Mouse (Mus musculus) T-helper 2 cell (primary cell): ENCODE data around the gene Mcoln1.

Experiments
- in situ Hi-C: fragments of 300-600 bp; cut with MboI, MseI; formaldehyde crosslinking; loops from one replicate; pipeline ENCODE4 v1.15.1; 2025; ENCODE audit warnings: high pct_unique_total_duplicates

Gene Mcoln1

DNA sequence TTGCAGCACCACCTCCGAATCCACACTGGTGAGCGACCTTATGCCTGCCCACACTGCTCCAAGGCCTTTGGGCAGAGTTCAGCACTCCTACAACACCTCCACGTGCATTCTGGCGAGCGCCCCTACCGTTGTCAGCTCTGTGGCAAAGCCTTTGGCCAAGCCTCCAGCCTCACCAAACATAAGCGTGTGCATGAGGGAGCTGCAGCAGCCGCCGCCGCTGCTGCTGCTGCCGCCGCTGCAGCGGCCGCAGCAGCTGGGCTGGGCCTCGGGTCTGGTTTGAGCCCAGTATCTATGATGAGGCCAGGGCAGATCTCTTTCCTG is 3.9 kb upstream of the Mcoln1 start:
- in situ Hi-C loops, result no loop called here

DNA sequence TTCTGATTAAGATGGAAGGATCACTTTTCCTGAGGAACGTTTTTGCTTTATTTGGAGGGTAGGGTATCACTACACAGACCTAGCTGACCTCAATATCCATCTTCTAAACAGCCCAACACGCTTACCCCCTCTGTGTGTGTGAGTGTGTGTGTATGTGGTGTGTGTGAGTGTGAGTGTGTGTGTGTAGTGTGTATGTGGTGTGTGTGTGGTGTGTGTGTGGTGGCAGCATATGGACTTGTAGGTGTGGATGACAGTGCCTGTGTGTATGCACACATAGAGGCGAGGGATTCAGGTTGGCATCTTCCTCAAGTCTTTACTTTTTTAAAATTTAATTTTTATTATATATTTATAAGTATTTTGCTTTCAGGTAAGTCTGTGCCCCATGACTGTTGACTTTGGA is 1.7 kb upstream of the Mcoln1 start:
- in situ Hi-C loops, result no loop called here

DNA sequence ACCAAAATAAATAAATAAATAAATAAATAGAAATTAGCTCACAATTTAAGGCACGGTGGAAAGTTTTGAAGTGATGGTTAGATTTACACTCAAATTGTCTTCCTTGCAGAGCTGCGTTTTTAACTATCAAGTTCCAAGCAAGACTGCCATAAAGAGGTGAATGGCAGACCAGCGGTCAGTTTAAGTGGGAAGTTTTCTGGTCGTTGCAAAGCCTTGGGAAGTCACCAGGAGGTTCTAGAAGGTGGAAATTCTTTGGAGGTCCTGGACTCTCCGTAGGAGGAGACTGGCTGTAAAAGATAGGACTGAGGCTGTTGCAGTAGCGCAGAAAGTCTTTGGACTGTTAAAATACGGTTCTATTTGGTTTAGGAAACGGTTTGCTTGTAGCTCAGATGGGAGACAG is 506 bp upstream of the Mcoln1 start:
- in situ Hi-C loops, result no loop called here

DNA sequence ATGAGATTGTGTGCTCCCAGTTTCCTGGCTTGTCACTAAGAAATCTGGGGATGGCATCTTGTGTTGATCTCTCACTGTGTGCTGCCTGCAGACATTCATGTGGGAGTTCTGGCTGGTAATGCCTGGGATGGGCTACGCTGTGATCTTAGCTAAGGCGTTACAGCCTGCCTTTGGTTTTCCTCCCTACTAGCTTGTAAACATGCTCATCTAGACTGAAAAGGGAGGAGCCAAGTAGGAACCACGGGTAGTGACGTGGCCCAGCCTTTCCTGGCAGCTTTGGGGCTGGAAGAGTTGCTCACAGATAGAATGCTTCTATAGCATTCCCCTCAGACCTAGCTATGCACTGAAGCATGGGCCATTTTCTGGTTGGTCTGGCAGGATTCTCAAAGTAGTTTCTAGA is 2.0 kb downstream of the Mcoln1 start:
- in situ Hi-C loops, result no loop called here

DNA sequence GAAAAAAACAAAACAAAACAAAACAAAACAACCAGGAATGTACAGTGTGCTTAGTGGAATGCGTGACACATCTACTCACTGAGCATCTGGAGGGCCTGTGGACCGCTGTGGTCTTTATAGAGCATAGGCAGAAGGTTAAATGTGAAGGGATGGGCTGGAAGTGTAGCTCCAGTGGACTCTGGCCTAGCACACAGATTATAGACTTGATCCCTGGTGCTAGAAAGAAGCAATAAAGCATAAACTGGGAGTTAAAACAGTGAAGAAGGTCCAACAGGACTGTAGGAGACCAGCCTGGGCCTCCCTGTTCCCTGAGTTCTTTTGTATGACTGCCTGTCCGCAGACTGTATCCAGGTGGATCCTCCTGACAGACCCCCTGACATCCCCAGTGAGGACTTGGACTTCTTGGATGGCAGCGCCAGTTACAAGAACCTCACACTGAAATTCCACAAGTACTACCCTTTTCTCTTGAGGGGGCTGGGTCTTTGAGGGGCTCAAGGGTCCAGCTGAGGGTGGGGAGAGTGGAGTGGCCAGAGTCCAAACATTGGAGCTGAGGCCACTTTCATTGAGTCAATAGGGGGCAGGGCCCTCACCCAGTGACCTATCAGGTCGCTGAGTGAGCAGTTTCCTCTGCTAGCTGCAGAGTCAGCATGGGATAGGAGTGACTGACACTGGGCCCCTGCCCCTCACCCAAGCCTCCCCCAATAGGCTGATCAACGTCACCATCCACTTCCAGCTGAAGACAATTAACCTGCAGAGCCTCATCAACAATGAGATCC is 7.9 kb downstream of the Mcoln1 start:
- in situ Hi-C loops, result no loop called here

DNA sequence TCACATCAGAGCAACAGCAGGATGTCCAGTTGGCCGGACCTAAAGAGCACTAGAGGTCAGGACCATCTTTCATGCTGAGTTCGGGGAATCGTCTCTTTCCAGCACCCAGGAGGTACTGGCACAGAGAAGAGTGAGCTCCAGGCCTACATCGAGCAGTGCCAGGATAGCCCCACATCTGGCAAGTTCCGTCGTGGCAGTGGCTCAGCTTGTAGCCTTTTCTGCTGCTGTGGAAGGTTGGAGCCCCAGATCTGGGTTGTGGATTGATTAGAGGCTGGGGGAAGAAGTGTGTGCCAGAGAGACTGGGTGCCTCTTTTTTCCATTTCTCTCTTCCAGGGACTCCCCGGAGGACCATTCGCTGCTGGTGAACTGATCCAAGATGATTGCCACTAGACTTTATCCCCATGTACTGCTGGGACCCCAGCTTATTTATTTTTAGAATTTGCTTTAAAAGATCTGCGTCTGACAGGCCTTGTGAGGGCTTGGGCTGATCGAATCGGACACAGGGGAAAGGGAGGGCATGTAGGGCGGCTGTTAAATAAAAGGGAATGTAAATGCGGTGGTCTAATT is 14.5 kb downstream of the Mcoln1 start:
- in situ Hi-C loops, result no loop called here

DNA sequence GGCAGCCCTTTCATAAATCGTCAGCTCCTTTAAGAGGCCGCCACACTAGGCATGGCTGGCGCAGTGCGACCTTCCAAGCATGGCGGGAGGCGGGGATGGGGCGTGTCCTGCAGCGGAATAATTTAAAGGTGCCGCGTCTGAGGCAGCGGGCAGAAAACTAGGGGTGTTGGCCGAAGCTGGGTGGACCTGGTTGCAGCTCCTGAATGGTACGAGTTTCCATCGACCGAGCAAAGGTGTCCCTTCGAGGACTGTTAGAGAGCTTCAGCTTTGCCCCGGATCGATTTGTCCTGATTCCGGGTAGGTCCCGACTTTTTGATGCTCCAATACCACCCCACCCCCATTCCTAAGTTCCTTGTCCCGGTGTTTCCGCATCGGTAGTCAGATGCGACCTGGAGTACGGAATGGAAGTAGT is 15.0 kb downstream of the Mcoln1 start, which contains the start of gene Pnpla6:
Gene Pnpla6 (plus strand): TSS at position 125 of the 412 bp plus-strand sequence.
- in situ Hi-C loops, result no loop called here

DNA sequence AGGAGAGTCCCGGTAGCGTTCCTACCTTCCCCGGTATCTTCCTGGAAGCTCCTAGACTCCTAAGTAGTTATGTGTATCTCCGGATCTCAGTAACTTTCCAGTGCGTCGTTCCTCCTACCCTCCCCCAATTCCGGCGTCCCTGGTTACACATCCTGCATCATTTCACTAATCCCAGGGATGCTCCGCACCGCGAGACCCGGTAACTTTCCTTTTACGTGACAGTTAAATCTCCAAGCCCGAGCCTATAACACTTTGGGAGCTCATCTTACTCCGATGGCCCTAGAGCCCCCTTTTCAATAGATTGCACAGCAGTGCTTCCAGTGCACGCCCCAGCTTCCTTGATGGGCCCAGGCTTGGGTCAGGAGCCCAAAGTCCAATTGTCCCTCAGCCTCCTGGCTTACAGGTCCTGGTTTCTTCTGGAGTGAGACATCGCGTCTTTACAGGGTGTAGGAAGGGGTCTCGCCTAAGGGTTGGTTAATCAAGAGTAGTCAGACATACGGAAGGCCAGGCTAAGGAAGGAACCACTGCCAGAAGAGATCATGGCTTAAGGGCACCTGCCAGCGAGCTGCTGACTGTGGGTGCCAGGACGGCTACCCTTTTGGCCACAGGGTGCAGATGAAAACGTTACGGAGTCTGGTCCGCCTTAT is 15.6 kb downstream of the Mcoln1 start:
- in situ Hi-C loops, result no loop called here

DNA sequence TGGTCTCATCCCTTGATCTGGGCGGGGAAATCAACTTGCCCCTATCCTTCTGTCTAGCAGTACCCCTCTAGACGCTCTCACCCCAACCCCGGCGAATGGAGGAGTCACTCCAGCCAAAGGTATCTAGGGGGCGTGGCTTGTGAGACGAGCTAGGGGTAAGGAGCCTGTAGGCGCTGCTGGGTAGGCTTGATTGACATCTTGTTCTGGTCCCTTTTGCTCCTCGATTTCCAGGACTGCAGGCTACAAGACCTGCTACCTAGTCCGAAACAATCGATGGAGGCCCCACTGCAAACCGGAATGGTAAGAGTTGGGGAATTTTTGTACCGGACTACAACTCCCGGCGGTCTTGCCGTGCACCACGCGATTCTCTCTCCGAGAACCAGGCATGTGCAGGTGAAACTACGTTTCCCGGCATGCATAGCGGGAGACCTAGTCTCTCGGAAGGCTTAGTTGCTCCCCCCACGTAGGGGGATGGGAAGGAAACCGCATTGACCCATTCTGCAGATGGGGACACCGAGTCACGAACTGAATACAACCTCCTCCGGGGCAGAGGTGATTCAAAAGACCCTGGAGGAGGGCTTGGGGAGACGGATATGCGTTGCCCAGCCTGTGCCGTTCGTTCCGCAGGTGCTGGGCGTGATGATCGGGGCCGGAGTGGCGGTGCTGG is 16.3 kb downstream of the Mcoln1 start:
- in situ Hi-C loops, result no loop called here

DNA sequence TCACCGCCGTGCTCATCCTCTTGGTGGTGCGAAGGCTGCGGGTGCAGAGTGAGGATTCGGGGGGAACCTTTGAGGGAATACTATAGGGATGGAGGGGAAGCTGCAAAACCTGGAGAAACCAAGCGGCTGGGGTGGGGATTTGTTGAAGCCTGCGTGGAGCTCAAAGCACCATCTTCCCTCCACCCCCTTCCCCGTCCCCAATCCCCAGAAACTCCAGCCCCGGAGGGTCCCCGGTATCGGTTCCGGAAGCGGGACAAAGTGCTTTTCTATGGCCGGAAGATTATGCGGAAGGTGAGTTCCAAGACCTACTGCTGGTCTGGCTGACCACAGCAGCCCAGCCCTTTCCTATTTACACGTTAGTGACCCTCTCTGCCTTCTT is 16.8 kb downstream of the Mcoln1 start:
- in situ Hi-C loops, result no loop called here

DNA sequence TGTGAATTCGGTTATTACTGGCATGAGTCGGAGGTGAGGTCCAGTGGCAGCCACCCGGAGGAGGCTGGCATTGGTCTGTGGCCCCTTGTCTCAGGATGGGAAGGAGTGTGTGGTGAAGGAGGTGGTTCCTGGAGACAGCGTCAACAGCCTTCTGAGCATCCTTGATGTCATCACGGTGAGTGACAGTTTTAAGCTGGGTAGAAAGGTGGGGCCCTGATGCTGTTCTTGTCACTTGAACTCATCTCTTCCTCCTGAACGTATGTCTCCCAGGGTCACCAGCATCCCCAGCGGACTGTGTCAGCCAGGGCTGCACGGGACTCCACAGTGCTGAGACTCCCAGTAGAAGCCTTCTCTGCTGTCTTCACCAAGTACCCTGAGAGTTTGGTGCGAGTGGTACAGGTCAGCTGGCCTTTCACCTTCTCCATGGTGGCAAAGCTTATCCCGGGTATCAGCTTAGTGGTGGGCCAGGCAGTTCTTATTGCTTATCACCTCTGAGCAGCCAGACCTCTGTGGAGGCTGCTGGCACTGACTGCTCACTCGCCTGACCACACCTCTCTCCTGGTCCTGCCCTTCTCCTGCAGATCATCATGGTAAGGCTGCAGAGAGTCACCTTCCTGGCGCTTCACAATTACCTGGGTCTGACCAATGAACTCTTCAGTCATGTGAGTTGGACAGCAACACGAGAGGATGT is 21.9 kb downstream of the Mcoln1 start:
- in situ Hi-C loops, result no loop called here

DNA sequence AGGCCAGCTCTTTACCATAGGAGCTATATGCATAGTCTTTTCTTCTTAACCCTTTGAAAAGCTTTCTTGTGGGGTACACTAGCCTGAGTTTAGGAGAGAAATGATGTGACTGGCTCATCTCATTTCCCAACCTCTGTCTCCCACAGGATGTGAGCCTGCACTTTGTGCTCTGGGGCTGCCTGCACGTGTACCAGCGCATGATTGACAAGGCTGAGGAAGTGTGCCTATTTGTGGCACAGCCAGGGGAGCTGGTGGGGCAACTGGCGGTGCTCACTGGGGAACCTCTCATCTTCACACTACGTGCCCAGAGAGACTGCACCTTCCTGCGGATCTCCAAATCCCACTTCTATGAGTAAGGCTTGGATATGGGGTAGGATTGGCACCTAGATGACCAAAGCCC is 30.6 kb downstream of the Mcoln1 start:
- in situ Hi-C loops, result no loop called here

DNA sequence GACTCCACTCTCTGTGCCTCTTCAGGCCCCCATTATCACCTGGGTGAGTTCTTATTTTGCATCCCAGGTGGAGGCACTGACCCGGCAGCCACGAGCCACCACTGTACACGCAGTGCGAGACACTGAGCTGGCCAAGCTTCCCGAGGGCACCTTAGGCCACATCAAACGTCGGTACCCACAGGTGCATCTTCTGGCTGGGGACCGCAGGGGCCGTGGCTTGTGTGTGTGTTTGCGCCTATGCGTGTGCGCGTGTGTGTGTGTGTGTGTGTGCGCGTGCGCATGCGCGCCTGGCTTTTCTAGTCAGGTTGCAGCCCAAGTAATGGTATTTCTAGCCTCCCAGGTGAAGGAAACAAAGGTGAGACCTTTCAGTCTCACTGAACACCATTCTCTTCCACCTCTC is 31.7 kb downstream of the Mcoln1 start:
- in situ Hi-C loops, result no loop called here

DNA sequence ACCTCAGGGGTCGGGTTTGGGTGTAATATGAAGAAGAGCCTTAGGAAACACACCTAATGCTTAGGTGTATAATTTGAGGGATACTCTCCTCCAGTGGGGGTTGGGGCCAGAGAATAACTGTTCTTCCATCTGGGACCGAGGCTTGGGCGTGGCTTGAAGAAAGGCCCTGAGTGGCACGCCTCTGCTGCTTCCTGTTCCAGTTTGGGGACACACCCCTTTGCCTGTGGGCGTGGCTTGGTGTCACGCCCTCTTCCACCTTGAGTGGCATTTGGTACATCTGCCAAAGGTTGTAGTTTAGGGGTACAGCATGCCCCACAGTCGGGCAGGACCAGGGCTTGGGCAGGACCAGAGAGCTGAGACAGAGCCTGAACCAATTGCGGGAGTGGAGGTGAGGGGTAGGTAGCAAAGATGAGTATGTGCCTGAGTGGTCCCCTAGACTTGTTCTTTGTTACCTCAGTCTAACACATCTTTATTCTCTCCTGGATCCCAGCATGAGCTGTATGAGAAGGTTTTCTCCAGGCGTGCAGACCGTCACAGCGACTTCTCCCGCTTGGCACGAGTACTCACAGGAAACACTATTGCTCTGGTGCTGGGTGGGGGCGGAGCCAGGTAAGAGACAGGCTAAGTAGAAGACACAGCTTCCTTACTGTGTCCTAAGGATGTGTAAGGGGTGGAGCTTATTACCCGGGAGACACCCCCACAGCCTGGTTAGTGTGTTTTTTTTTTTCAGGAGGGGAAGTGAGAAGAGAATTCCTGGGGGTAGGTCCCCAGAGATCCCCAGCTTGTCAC is 36.0 kb downstream of the Mcoln1 start:
- in situ Hi-C loops, result no loop called here

DNA sequence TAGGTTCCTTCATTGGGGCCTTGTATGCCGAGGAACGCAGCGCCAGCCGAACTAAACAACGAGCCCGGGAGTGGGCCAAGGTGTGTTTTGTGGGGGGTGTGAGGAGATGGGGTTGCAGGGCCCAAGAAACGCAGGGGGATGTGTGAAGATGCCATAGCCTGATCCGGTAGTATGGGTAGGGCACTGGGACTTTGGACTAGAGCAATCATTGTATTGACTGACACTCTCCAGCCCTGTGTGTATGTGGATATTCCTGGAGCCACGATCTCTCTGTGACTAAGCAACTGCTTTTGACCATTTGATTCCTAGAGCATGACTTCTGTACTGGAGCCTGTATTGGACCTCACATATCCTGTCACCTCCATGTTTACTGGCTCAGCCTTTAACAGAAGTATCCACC is 36.7 kb downstream of the Mcoln1 start:
- in situ Hi-C loops, result no loop called here

DNA sequence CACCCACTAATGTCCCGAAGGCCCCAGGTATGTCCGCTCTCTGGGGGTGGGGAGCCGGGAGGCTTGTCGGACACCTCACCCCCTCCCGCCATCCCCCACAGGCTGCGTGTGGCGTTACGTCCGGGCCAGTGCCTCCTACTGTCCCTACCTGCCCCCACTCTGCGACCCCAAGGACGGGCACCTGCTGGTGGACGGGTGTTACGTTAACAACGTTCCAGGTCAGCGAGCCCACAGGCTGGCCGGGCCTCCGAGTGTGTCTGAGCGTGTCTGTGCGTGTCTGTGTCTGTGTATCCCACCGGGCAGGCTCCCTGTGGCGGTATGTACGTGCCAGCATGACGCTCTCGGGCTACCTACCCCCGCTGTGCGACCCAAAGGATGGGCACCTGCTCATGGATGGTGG is 37.4 kb downstream of the Mcoln1 start:
- in situ Hi-C loops, result no loop called here

DNA sequence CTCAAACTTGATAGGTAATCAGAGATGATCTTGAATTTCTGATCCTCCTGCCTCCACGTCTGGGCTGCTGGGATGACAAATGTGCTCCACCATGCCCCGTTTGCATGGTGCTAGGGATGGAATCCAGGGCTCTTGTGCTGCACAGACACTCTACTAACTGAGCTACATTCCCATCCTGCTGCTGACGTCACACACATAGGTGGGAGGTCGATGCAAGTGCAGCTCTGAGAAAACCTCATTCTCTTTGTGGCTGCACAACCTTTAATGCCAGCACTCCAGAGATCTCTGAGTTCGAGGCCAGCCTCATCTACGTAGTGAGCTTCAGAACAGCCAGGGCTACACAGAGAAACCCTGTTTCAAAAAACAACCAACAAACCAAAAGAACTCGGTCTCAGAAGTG is 38.9 kb downstream of the Mcoln1 start:
- in situ Hi-C loops, result no loop called here

DNA sequence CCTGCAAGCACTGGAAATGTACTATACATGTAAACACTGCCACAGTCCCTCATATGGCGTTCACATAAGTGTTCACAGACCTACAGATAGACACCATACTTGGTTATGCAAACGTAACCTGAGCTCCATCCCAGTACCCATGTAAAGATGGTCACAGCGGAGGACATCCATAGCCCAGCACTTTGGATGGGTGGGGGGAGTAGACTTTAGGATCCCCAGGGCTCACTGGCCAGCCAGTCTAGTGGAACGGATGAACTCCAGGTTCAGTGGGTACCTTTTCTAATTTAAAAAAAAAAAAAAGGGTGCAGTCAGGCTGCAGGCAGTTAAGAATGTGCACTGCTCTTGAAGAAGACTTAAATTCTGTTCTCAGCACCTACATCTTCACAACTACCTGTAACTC is 39.8 kb downstream of the Mcoln1 start:
- in situ Hi-C loops, result no loop called here

DNA sequence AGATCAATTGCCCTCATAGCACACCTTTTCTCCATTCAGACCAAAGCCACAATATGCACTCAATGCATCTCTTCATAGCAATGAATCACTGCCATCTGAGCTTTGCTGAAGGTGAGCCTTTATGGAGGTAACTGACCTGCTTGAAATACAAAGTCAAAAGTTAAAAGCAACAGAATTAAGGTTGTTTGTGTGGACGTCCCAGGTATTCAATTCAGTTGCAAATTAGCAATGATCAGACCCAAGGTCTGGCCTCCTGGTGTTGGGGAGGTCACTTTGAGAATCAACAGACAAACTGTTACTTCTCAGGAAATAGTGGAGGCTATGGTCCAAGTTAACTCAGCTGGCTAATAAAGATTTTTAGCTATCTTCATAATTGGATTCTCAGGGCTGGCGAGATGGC is 46.3 kb downstream of the Mcoln1 start:
- in situ Hi-C loops, result no loop called here

DNA sequence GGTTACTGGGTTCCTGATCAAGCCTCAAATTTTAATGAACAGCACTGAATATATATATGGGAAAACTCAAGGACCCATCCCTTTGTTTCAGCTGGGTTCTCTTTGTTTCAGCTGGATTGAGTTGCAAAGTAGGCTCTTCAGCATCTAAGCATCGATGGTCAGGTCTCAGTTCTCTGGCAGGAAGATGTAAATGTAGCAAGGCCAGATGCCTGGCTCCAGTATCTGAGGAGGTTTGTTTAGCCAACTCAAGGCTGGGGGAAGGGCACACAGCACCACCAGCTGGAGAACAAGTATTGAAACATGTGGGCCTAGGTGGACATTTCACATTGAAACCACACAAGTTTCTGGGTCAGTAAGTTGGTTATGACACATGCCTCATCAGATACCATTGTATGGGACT is 52.0 kb downstream of the Mcoln1 start:
- in situ Hi-C loops, result no loop called here

DNA sequence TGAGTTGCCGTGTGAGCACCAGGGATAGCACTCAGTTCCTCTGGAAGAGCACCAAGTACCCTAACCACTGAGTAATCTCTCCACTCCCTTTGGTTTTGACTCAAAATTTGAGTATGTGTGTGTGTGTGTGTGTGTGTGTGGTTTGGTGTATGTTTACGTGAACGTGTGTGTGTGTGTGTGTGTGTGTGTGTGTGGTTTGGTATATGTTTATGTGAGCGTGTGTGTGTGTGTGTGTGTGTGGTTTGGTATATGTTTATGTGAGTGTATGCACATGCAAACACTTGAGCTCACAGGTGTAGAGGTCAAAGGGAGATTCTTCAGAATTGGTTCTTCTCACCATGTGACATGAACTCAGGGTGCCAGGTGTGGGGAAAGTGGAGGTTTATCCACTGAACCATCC is 55.9 kb downstream of the Mcoln1 start:
- in situ Hi-C loops, result no loop called here
